Mouse (Mus musculus) bone marrow, adult 2 months (tissue): Measurements from ENCODE around the gene Oaz2.

ENCODE experiments used
- CTCF ChIP-seq: fragments of 200-500 bp; IDR thresholded peaks from 2 replicates; pipeline ENCODE4 v1.5.1; 2011; ENCODE audit warnings: low read length, control low read depth; ENCODE audit not compliant: control insufficient read depth, insufficient read depth
- POLR2A ChIP-seq: fragments of 200-500 bp; IDR thresholded peaks from 2 replicates; pipeline ENCODE4 v1.6.1; 2011; ENCODE audit warnings: low read depth, mild to moderate bottlenecking, control low read depth, low read length, borderline replicate concordance; ENCODE audit not compliant: control insufficient read depth

DNA sequence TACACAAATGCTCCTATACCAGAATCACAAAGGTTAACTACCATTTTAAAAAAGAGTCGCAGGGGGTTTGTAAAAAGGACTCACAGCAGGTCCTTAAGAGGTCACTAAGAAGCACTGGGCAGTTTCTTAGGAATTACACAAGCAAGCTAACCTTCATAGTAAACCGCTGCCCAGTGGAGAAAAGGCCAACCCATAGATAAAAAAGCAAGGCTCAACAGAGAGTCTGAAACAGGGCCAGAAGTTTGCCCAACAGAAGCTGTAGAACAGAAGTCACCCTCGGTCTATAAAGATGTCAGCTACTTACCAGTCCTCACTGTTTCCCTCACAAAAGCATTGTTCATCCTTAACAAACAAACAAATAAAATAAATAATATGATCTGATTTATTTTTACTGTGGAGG is 58.6 kb downstream of the Oaz2 start:
- TF ChIP-seq POLR2A, result no peak
- TF ChIP-seq CTCF, result no peak
